Mouse (Mus musculus) neural tube, embryonic 15.5 days (tissue): ENCODE results near the gene H2-M10.6. TPM values are rescaled to one million over a fixed set of nuclear protein-coding genes. Genes with fewer than 3 reads are reported as not detected.

Experiments
- ATAC-seq: fragments of 200-750 bp; cut with Nextera tagmentation; 2 replicates; pipeline ENCODE4 v1.8.0; 2017; ENCODE audit warnings: mild to moderate bottlenecking, moderate TSS enrichment, moderate library complexity; ENCODE audit not compliant: low FRiP score
- H3K27ac ChIP-seq: fragments of 300-500 bp; sonication (generic); replicated peaks from 2 replicates; pipeline ENCODE4 v1.5.1; 2015; ENCODE audit warnings: mild to moderate bottlenecking, inconsistent platforms
- H3K27me3 ChIP-seq: fragments of 300-500 bp; sonication (generic); replicated peaks from 2 replicates; pipeline ENCODE4 v1.6.1; 2015; ENCODE audit warnings: inconsistent platforms
- H3K36me3 ChIP-seq: fragments of 300-500 bp; sonication (generic); 2 replicates; pipeline ENCODE4 v1.6.1; 2015; ENCODE audit warnings: inconsistent platforms
- H3K4me1 ChIP-seq: fragments of 300-500 bp; sonication (generic); 2 replicates; pipeline ENCODE4 v1.6.1; 2015; ENCODE audit warnings: inconsistent platforms
- H3K4me2 ChIP-seq: fragments of 300-500 bp; sonication (generic); 2 replicates; pipeline ENCODE4 v1.6.1; 2015; ENCODE audit warnings: inconsistent platforms, mild to moderate bottlenecking, moderate library complexity
- H3K4me3 ChIP-seq: fragments of 300-500 bp; sonication (generic); replicated peaks from 2 replicates; pipeline ENCODE4 v1.5.1; 2015; ENCODE audit warnings: mild to moderate bottlenecking, inconsistent platforms
- H3K9ac ChIP-seq: fragments of 300-500 bp; sonication (generic); replicated peaks from 2 replicates; pipeline ENCODE4 v1.6.1; 2015; ENCODE audit warnings: mild to moderate bottlenecking, inconsistent platforms
- H3K9me3 ChIP-seq: fragments of 300-500 bp; sonication (generic); replicated peaks from 2 replicates; pipeline ENCODE4 v1.6.1; 2016; ENCODE audit warnings: inconsistent platforms
- WGBS: fragments of 180-500 bp; shearing (Covaris S2); methylation state at CpG from one replicate; pipeline ENCODE4 v1.1.7; 2015; ENCODE audit warnings: mixed read lengths; 5-methylcytosine and 5-hydroxymethylcytosine counted together
- polyA plus RNA-seq: library from polyadenylated mRNA; unstranded; fragments of >200 nt; fragmentation: Nextera tagmentation; extraction: Ambion mirVana; gene quantifications from 2 replicates; pipeline ENCODE4 v1.2.1, GENCODE M21; 2015

Gene H2-M10.6
- polyA plus RNA-seq, 1 experiment from 2014 or later = not detected

GRCm38 (mm10) chr17:36843696-36844095, 31.7 kb downstream of the H2-M10.6 start:
- H3K27ac ChIP-seq = no peak overlapping the region
- ATAC-seq = no peak
- H3K4me3 ChIP-seq = no peak overlapping the region
- no peaks in the 10 kb centered on the region for H3K27me3 ChIP-seq
- no peaks in the 10 kb centered on the region for H3K9me3 ChIP-seq
- WGBS = 83% methylated on average over 7 of the region's 7 CpGs
- no peak overlapping the region for H3K9ac ChIP-seq
- H3K36me3 ChIP-seq = peaks cover 3% of the 10 kb centered on the region; the same call in 1 of the 2 replicates
- no peak overlapping the region for H3K4me2 ChIP-seq
- H3K4me1 ChIP-seq = peaks cover 11% of the 10 kb centered on the region

DNA sequence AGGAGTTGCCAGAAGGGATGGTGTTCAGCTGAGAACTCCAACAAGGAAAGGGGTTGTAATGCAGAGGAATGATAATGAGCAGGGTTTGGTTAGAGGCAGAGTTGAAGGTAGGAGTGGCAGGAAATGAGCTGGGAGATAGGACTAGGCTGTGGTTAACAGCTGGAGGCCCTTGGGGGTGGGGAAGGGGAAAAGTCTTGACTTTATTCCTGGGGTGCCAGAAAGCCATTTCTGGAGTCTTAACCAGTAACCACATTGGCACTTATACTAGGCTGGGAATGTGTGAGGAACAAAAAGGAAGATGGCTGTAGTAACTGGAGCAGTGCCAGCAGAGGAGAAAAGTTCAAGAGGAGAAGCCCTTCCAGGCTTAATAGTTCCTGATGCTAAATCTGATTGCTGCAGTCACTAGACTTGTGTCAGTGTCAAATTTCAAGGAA, 32.3 kb downstream of the H2-M10.6 start:
- ATAC-seq = no peak
- Histone ChIP-seq H3K9ac (no peak overlapping the region), H3K9me3 (no peaks in the 10 kb centered on the region)

DNA sequence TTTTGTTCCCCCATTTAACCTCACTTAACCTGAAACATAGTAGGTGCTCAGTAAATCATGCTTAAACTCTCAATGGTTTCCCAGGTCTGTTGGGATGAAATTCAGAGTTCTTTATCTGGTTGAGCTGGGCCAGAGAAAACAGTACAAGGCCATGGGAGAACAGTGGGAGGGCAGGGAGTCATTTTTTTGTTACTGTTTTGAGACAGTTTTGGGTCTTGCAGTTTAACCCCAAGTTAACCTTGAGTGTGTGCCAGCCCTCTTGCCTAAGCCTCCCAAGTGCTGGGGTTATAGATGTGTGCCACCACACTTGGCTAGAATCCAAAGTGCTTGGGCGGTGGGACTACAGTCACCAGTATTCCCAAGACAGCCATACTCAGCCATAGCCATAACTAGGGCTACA, 32.8 kb downstream of the H2-M10.6 start:
- Histone ChIP-seq H3K27ac (no peak overlapping the region), H3K27me3 (no peaks in the 10 kb centered on the region), H3K4me3 (no peak overlapping the region), H3K36me3 (peaks cover 3% of the 10 kb centered on the region; the same call in 1 of the 2 replicates), H3K4me2 (no peak overlapping the region), H3K4me1 (0 out of 2 replicates have a peak, but pooled peaks cover 6% of the 10 kb centered on the region), H3K9me3 (no peaks in the 10 kb centered on the region), H3K9ac (no peak overlapping the region)
- ATAC-seq = no peak
- 33% methylated on average over 1 of the region's 1 CpGs for WGBS

More for the DNA sequence above, 32.3 kb downstream of the H2-M10.6 start:
- Histone ChIP-seq H3K36me3 (peaks cover 3% of the 10 kb centered on the region; the same call in 1 of the 2 replicates), H3K4me3 (no peak overlapping the region), H3K4me2 (no peak overlapping the region), H3K27ac (no peak overlapping the region), H3K4me1 (peaks cover 6% of the 10 kb centered on the region; the same call in 1 of the 2 replicates), H3K27me3 (no peaks in the 10 kb centered on the region)

- Histone ChIP-seq H3K4me3 (no peak overlapping the region), H3K9ac (no peak overlapping the region), H3K9me3 (no peaks in the 10 kb centered on the region), H3K4me2 (no peak overlapping the region), H3K27ac (no peak overlapping the region), H3K4me1 (0 out of 2 replicates have a peak, but pooled peaks cover 2% of the 10 kb centered on the region), H3K36me3 (peaks cover 37% of the 10 kb centered on the region), H3K27me3 (no peaks in the 10 kb centered on the region)
- WGBS = 84% methylated on average over 5 of the region's 5 CpGs
- ATAC-seq = no peak
Observed at GRCm38 (mm10) chr17:36848911-36849310, 36.9 kb downstream of the H2-M10.6 start.

GRCm38 (mm10) chr17:36849992-36850391, 38.0 kb downstream of the H2-M10.6 start:
- no peaks in the 10 kb centered on the region for H3K9me3 ChIP-seq
- H3K4me2 ChIP-seq = no peak overlapping the region
- H3K9ac ChIP-seq = no peak overlapping the region
- H3K4me1 ChIP-seq = 0 out of 2 replicates have a peak, but pooled peaks cover 2% of the 10 kb centered on the region
- no peak overlapping the region for H3K4me3 ChIP-seq
- no peak overlapping the region for H3K27ac ChIP-seq
- WGBS = 93% methylated on average over 2 of the region's 2 CpGs
- no peaks in the 10 kb centered on the region for H3K27me3 ChIP-seq
- no peak for ATAC-seq
- peaks cover 47% of the 10 kb centered on the region for H3K36me3 ChIP-seq

DNA sequence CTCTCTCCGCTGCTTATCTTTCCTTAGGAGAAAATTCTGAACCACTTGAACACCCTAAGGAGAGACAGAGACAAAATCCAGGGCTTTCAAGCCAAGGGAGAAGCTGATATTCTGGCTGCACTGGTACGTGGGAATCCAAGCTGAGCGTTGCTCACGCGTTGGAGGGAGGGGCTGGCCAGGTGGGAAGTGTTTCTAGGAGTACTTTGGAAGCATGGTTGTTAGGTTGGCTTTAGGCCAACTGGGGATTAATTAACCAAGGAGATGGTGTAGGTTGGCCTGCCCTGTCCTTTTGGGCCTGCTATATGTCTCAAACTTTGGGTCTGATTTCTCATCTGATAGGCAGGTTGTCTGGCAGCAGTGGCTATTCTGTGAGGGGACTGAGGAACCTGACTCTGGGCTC, 39.2 kb downstream of the H2-M10.6 start:
- no peak overlapping the region for H3K9ac ChIP-seq
- H3K4me3 ChIP-seq = no peak overlapping the region
- H3K4me1 ChIP-seq = 0 out of 2 replicates have a peak, but pooled peaks cover 2% of the 10 kb centered on the region
- no peak overlapping the region for H3K4me2 ChIP-seq
- H3K36me3 ChIP-seq = peaks cover 57% of the 10 kb centered on the region
- no peaks in the 10 kb centered on the region for H3K27me3 ChIP-seq
- H3K9me3 ChIP-seq = no peaks in the 10 kb centered on the region
- WGBS = 87% methylated on average over 5 of the region's 5 CpGs
- no peak overlapping the region for H3K27ac ChIP-seq
- no peak; the same call in 1 of the 2 replicates for ATAC-seq

- Histone ChIP-seq H3K27ac (no peak overlapping the region), H3K36me3 (peaks cover 62% of the 10 kb centered on the region)
Observed at GRCm38 (mm10) chr17:36851627-36852026, 39.7 kb downstream of the H2-M10.6 start.

GRCm38 (mm10) chr17:36855484-36855883, 43.5 kb downstream of the H2-M10.6 start:
- no peak overlapping the region for H3K27ac ChIP-seq
- H3K4me3 ChIP-seq = no peak overlapping the region
- H3K4me1 ChIP-seq = no peaks in the 10 kb centered on the region
- H3K4me2 ChIP-seq = no peak overlapping the region
- no peaks in the 10 kb centered on the region for H3K9me3 ChIP-seq
- 92% methylated on average over 3 of the region's 3 CpGs for WGBS
- no peak for ATAC-seq
- H3K27me3 ChIP-seq = no peaks in the 10 kb centered on the region
- no peak overlapping the region for H3K9ac ChIP-seq
- peaks cover 93% of the 10 kb centered on the region for H3K36me3 ChIP-seq

More at GRCm38 (mm10) chr17:36851627-36852026, 39.7 kb downstream of the H2-M10.6 start:
- Histone ChIP-seq H3K9ac (no peak overlapping the region), H3K27me3 (no peaks in the 10 kb centered on the region), H3K4me1 (0 out of 2 replicates have a peak, but pooled peaks cover 2% of the 10 kb centered on the region), H3K4me2 (no peak overlapping the region), H3K9me3 (no peaks in the 10 kb centered on the region), H3K4me3 (no peak overlapping the region)
- no peak for ATAC-seq
- 95% methylated on average over 5 of the region's 5 CpGs for WGBS

DNA sequence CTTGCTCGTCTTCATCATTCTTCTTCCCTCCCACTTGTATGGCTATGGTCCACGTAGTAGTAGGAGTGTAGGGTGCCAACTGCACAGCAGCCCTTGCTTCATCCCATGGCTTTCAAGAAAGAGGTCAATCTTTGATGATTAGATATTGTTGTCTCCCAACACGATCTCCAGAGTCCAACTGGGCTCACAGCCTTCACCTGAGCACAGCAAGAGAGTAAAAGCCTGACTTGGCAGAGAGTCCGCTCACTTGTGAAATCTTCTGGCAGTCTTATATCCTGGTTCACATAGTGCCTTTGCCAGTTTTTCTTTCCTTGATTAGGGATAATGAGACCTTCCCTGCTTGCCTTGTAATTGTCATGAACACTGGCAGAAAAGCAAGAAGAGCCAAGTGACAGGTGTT, 44.3 kb downstream of the H2-M10.6 start:
- WGBS = 97% methylated on average over 4 of the region's 4 CpGs
- H3K4me1 ChIP-seq = no peaks in the 10 kb centered on the region
- no peak overlapping the region for H3K4me2 ChIP-seq
- no peak overlapping the region for H3K4me3 ChIP-seq
- no peak overlapping the region for H3K27ac ChIP-seq
- H3K9ac ChIP-seq = no peak overlapping the region
- no peak for ATAC-seq
- peaks cover 86% of the 10 kb centered on the region for H3K36me3 ChIP-seq
- no peaks in the 10 kb centered on the region for H3K9me3 ChIP-seq
- no peaks in the 10 kb centered on the region for H3K27me3 ChIP-seq

GRCm38 (mm10) chr17:36858181-36858580, 46.2 kb downstream of the H2-M10.6 start:
- no peaks in the 10 kb centered on the region for H3K9me3 ChIP-seq
- no peak for ATAC-seq
- H3K27ac ChIP-seq = no peak overlapping the region
- no peak overlapping the region for H3K4me2 ChIP-seq
- H3K9ac ChIP-seq = no peak overlapping the region
- peaks cover 66% of the 10 kb centered on the region for H3K36me3 ChIP-seq
- H3K4me1 ChIP-seq = no peaks in the 10 kb centered on the region
- WGBS = 94% methylated on average over 3 of the region's 3 CpGs
- no peaks in the 10 kb centered on the region for H3K27me3 ChIP-seq
- H3K4me3 ChIP-seq = no peak overlapping the region

- 65% methylated on average over 2 of the region's 2 CpGs for WGBS
- Histone ChIP-seq H3K9ac (no peak overlapping the region), H3K9me3 (no peaks in the 10 kb centered on the region), H3K27me3 (peaks cover under 1% of the 10 kb centered on the region), H3K4me1 (peaks cover 2% of the 10 kb centered on the region), H3K4me2 (no peak overlapping the region), H3K4me3 (no peak overlapping the region), H3K36me3 (peaks cover 35% of the 10 kb centered on the region), H3K27ac (no peak overlapping the region)
- ATAC-seq = no peak
Observed at GRCm38 (mm10) chr17:36861680-36862079, 49.7 kb downstream of the H2-M10.6 start.
